Mouse (Mus musculus): ENCODE results near the gene C3. TPM values are rescaled to one million over a fixed set of nuclear protein-coding genes. Genes with fewer than 3 reads are reported as not detected.

Gene C3
- total and polyA plus RNA-seq, 3 experiments, result 91.5 to 119 (median 91.6) TPM

DNA sequence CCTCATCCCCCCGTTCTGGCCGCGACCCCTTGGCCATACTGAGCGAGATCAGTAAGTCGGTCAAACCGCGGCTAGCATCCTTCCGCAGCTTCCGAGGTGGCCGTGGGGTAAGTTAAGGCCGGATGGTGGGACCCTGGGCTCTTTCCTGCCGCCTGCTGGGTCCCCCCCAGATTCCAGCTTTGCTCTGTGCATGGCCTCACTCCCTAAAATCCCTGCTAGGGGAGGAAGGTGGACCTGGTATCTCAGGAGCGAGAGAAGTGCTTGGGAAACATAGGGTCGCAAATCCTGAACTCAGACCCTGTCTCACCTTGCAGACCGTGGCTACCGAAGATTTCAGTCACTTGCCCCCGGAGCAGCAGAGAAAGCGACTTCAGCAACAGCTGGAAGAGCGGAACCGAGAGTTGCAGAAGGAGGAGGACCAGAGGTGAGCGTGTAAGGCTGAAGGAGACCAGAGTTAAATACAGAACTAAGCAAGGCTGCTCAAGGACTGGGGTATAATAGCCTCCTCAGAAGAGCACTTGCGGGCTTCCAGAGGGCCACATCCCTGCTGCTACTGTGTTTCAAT, 29.1 kb upstream of the C3 start:
- no peak for DNase-seq

DNA sequence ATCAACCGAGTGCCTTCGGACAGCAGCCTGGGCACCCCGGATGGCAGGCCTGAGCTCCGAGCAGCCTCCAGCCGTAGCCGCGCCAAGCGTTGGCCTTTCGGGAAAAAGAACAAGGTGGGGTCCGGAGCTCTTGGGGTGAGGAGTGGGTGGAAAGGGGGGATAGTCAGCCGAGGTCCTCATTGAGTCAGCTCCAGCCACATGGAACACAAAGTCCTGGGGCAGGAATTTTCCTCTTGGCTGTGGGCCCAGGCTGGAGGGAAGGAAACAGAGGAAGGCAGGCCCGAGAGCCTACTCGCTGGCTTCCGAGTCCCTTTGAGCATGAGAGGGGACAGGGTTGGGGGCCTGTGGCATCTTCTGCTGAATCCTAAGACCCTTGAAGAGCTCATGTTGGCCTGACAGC, 27.4 kb upstream of the C3 start:
- Histone ChIP-seq H3K4me1 (ENCODE audit: control insufficient read depth, insufficient read depth, low read length) (peaks cover 1% of the 10 kb centered on the region), H3K79me2 (replicated peaks; ENCODE audit: control insufficient read depth, insufficient read depth, low read length) (peaks cover 2% of the 10 kb centered on the region; the same call in 1 of the 2 replicates), H3K4me3 (no peak overlapping the region), H3K9ac (ENCODE audit: low read depth, low read length) (no peak overlapping the region), H3K27me3 (ENCODE audit: control insufficient read depth, insufficient read depth, low read length) (no peaks in the 10 kb centered on the region), H3K36me3 (ENCODE audit: control insufficient read depth, insufficient read depth, low read length) (peaks cover 12% of the 10 kb centered on the region), H3K27ac (no peak overlapping the region; the same call in 1 of the 2 replicates)
- intact Hi-C loops (cut with DNase I), result no loop called here
- peak; percentile 55 to 58 for DNase-seq
- WGBS, result 68% methylated on average over 14 of the region's 14 CpGs
- TF ChIP-seq CTCF (IDR thresholded peaks at IDR 0.05) (no peak), EP300 (IDR thresholded peaks at IDR 0.05; ENCODE audit: insufficient read depth, low read depth, low read length) (0 out of 2 replicates have a peak, but pooled peaks have one; percentile 30), POLR2A (IDR thresholded peaks at IDR 0.05; ENCODE audit: insufficient read depth, low read depth, low read length) (no peak)

More for the DNA sequence above, 29.1 kb upstream of the C3 start:
- peaks cover 2% of the 10 kb centered on the region; the same call in 1 of the 2 replicates for H3K79me2 ChIP-seq (replicated peaks; ENCODE audit: control insufficient read depth, insufficient read depth, low read length)
- no peak overlapping the region for H3K27ac ChIP-seq
- peaks cover 4% of the 10 kb centered on the region for H3K4me1 ChIP-seq (ENCODE audit: control insufficient read depth, insufficient read depth, low read length)
- 95% methylated on average over 22 of the region's 22 CpGs for WGBS
- no peak for TF ChIP-seq POLR2A (IDR thresholded peaks at IDR 0.05; ENCODE audit: insufficient read depth, low read depth, low read length)
- TF ChIP-seq EP300 (IDR thresholded peaks at IDR 0.05; ENCODE audit: insufficient read depth, low read depth, low read length), result no peak
- no peak for TF ChIP-seq CTCF (IDR thresholded peaks at IDR 0.05)
- no peak overlapping the region for H3K9ac ChIP-seq (ENCODE audit: low read depth, low read length)
- no peaks in the 10 kb centered on the region for H3K27me3 ChIP-seq (ENCODE audit: control insufficient read depth, insufficient read depth, low read length)
- no peak overlapping the region for H3K4me3 ChIP-seq
- intact Hi-C loops (cut with DNase I), result no loop called here
- H3K36me3 ChIP-seq (ENCODE audit: control insufficient read depth, insufficient read depth, low read length), result peaks cover 15% of the 10 kb centered on the region

DNA sequence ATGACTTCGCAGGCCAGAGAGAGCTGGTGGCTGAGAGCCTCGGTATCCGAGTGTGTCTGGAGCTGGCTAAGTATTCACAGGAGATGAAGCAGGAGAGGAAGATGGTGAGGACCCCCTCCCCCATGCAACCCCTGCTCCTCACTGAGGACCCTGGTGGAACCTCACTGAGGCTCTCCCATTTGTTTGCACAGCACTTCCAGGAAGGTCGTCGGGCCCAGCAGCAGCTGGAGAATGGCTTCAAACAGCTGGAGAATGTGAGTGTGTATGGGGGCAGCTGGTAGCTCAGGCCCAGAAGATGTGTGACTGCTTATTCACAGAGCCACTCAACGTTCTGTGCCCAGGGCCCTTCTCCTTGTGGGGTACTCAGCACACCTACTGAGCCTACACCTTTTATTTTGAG, 25.4 kb upstream of the C3 start:
- Histone ChIP-seq H3K79me2 (replicated peaks; ENCODE audit: control insufficient read depth, insufficient read depth, low read length) (peaks cover 2% of the 10 kb centered on the region; the same call in 1 of the 2 replicates), H3K9ac (ENCODE audit: low read depth, low read length) (no peak overlapping the region), H3K4me3 (no peak overlapping the region), H3K4me1 (ENCODE audit: control insufficient read depth, insufficient read depth, low read length) (peaks cover 4% of the 10 kb centered on the region), H3K27ac (no peak overlapping the region), H3K27me3 (ENCODE audit: control insufficient read depth, insufficient read depth, low read length) (no peaks in the 10 kb centered on the region), H3K36me3 (ENCODE audit: control insufficient read depth, insufficient read depth, low read length) (peaks cover 4% of the 10 kb centered on the region)
- intact Hi-C loops (cut with DNase I), result no loop called here
- DNase-seq, result no peak
- TF ChIP-seq EP300 (IDR thresholded peaks at IDR 0.05; ENCODE audit: insufficient read depth, low read depth, low read length) (no peak), CTCF (IDR thresholded peaks at IDR 0.05) (no peak), POLR2A (IDR thresholded peaks at IDR 0.05; ENCODE audit: insufficient read depth, low read depth, low read length) (no peak)
- WGBS, result 55% methylated on average over 6 of the region's 6 CpGs

DNA sequence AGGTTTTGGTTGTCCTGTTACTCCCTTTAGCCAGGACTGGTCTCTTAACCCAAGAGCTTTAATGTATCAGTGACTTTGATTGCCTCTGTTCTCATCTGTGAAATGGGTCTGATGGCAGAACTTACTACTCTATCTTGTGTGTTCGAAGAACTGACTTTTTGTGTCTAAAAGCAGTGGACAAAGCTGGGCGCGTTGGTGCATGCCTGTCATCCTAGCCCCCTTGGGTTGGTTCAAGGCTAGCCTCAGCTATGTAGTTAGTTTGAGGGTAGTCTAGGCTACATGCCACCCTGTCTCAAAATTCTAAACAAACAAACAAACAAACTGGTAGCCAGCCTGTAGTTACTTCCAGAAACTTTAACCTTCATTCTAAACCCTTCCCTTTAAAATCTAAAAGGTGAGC, 23.5 kb upstream of the C3 start:
- TF ChIP-seq EP300 (IDR thresholded peaks at IDR 0.05; ENCODE audit: insufficient read depth, low read depth, low read length) (no peak), POLR2A (IDR thresholded peaks at IDR 0.05; ENCODE audit: insufficient read depth, low read depth, low read length) (no peak), CTCF (IDR thresholded peaks at IDR 0.05) (no peak)
- Histone ChIP-seq H3K4me3 (no peak overlapping the region), H3K27ac (no peak overlapping the region; the same call in 1 of the 2 replicates), H3K4me1 (ENCODE audit: control insufficient read depth, insufficient read depth, low read length) (peaks cover 4% of the 10 kb centered on the region), H3K9ac (ENCODE audit: low read depth, low read length) (no peak overlapping the region), H3K36me3 (ENCODE audit: control insufficient read depth, insufficient read depth, low read length) (peaks cover 4% of the 10 kb centered on the region), H3K79me2 (replicated peaks; ENCODE audit: control insufficient read depth, insufficient read depth, low read length) (no peaks in the 10 kb centered on the region), H3K27me3 (ENCODE audit: control insufficient read depth, insufficient read depth, low read length) (no peaks in the 10 kb centered on the region)
- WGBS, result 95% methylated on average over 3 of the region's 3 CpGs
- intact Hi-C loops (cut with DNase I), result no loop called here
- no peak for DNase-seq

DNA sequence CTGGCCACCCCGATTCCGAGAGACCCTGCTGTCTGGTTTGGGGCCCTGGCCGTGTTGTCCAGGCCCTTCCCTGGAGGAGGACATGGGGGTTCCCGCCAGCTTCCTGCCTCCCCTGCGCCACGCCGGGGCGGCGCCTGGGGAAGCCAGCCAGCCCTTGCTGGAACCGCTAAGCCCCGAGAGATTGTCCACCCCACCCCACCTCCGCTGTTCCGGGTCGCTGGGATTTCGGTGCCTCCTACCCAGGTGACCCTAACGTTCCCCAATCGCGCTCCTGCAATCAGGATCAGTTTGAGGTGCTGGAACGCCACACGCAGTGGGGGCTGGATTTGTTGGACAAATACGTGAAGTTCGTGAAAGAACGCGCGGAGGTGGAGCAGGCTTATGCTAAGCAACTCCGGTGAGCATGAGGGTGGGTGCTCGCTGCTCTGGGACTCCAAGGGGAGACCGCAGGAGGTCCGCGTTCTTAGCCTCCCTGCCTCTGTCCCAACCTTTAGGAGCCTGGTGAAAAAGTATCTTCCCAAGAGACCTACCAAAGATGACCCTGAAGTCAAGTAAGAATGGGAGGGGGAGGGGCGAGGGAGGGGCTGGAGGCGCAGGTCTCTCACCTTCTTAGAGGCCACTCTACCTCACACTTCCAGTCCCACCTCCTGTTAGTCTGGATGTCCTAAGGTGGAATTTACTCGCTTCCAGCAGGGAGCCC, 22.7 kb upstream of the C3 start:
- intact Hi-C loops (cut with DNase I), result no loop called here
- no peaks in the 10 kb centered on the region for H3K27me3 ChIP-seq (ENCODE audit: control insufficient read depth, insufficient read depth, low read length)
- H3K27ac ChIP-seq, result peak overlapping the region; percentile 96
- H3K36me3 ChIP-seq (ENCODE audit: control insufficient read depth, insufficient read depth, low read length), result peaks cover 4% of the 10 kb centered on the region
- DNase-seq, result peak; percentile 85
- 6% methylated on average over 33 of the region's 33 CpGs for WGBS
- H3K4me3 ChIP-seq, result peak overlapping the region; percentile 87
- TF ChIP-seq CTCF (IDR thresholded peaks at IDR 0.05), result no peak
- TF ChIP-seq POLR2A (IDR thresholded peaks at IDR 0.05; ENCODE audit: insufficient read depth, low read depth, low read length), result 0 out of 2 replicates have a peak, but pooled peaks have one; percentile 9
- no peaks in the 10 kb centered on the region for H3K79me2 ChIP-seq (replicated peaks; ENCODE audit: control insufficient read depth, insufficient read depth, low read length)
- peaks cover 4% of the 10 kb centered on the region for H3K4me1 ChIP-seq (ENCODE audit: control insufficient read depth, insufficient read depth, low read length)
- peak overlapping the region; percentile 64 for H3K9ac ChIP-seq (ENCODE audit: low read depth, low read length)

All from heart, adult 2 months (tissue).